Mouse (Mus musculus) right cerebral cortex, adult 2 months (tissue): ENCODE measurements around the gene Il1r2.
A peak's percentile ranks its signal among the peaks of the same experiment; 100 is the strongest.

Source experiments
- DNase-seq, 2 experiments: peaks; one replicate each; pipeline ENCODE4 v3.0.0; 2021 to 2022; ENCODE audit warnings: low spot score in 2 of 2

The Il1r2 gene

GRCm38 (mm10) chr1:40073779-40074178 lies at the start of gene Il1r2:
TSS of gene Il1r2 (plus strand) at chr1:40074079.
- DNase-seq, result no peak

GRCm38 (mm10) chr1:40024554-40025320 lies 49.1 kb upstream of the Il1r2 start:
- peak in 1 of 2 experiments; percentile 50 for DNase-seq

DNA sequence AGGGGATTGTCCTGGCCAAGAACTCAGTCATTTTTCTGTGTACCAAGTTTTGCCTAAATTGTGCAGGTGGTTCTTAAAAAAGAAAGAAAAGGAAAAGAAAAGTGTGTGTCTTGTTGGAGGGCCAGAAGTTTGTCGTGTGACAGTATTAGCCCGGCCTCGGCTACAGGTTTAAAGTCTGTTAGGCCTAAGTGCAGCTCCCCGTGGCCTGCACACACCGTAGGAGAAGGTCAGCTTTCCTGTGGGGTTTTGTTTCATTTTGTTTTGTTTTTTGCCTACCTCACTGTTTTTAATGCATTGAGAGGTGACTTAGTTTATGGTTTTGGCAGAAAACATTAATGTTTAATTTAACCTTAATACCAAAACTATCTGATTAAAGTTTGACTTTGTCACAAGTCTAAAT lies 48.5 kb upstream of the Il1r2 start:
- DNase-seq, result no peak

DNA sequence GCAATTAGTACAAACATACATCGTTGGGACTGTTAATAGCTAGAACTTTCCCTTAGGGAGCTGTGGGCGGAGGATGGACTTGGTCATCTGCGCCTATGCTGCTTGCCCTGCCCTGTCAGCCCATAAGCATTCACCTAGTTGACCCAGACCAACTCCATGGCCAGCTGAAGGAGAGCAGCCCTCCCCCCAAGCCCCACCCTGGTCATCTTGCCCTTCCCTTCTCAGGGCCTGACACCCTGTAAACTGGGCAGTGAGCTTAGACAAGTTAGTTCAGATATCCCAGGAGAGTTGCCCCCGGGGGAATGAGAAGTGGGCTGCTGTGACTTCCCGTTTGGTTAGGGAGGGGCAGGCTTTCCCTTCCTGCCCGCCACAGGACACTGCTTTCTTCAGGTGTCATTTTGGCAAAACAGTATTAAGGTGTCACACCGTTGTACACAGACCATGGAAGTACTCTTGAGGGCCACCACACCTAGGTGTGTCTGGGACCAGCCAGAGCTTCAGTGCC lies 46.7 kb upstream of the Il1r2 start:
- no peak for DNase-seq

GRCm38 (mm10) chr1:40028207-40028998 lies 45.5 kb upstream of the Il1r2 start:
- DNase-seq, result no peak

DNA sequence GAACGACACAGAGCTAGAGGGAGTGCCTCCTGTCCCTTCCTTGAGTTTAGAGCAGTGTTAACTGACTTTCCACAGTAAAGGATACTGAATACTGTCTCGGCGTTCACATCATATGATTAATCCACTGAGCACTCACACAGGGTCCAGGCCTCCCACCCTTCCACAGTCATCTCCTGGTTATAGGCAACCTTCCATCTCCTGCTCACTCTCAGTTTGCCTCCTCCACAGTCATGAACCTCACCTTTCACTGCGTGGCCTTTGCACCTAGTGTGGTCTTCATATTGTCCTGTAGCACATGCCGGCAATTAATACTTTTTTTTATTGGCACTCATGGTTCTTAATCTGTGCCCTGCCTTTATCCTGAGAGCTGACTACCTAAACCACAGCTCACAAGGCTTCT lies 44.3 kb upstream of the Il1r2 start:
- DNase-seq, result no peak

DNA sequence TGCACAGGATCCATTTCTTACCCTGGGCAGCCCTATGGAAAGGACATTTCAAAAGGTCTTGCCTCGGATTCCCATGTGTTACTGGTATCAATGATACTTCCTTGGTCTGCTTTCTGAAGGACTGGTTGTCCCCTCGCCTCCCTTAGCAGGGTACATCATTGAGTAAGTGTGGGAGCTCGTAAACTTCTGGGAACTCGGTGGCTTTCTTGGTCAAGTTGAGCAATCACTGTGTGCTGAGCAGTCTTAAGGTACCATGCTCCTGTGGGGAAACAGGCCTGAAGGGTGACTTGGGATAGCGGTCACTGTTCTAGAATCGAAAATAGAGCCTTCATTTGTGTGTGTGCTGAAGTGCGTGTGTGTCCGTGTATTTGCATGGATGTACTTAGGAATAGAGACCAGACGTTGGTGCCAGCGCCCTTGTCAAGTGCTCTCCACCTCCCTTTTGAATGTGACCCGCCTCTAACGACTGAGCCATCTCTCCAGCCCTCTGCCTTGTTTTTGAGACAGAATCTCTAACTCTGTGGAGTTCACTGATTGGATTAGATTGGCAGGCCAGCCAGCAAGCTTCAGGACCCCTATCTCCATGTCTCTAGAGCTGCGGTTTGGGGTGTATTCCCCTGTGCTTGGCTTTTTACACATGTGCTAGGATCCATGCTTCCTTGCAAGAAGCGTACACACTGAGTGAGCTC lies 43.4 kb upstream of the Il1r2 start:
- DNase-seq, result no peak

- DNase-seq, result no peak
These were observed 42.9 kb upstream of the Il1r2 start for GRCm38 (mm10) chr1:40030976-40031356.

DNA sequence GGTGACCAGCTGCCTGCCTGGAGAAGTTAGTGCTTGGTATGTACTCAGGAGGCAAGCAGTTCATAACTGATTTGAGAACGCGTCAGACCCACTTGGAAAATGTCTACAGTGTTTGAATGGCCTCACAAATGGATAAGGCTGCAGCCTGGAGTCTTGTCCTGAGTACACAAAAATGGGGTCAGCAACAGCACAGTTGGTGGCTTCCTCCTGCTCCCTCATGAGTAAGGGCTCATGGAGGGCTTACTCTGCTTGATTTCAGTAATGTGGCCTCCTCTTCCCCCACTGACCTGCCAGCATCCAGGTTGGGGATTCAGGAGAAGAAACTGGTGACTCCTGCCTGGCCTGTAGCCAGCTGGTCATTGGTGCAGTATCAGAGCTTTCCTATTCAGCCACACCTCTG lies 42.3 kb upstream of the Il1r2 start:
- DNase-seq, result no peak

DNA sequence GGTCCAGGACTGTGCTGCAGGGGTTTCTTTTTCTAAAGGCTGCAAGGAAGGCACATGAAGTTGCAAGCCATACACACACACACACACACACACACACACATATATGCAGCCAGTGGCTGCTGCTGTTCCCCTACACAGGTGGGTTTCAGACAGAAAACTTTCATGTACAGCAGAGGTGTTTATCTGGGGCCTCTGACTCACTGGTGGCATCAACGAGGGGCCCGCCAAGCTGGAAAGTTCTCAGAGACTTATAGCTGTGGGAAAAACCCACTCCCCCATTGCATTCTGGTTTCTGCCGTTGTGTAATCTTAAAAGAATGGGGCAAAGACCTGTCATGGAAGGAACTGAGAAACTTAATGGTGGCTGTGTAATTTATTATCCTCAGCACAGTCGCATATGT lies 40.6 kb upstream of the Il1r2 start:
- no peak for DNase-seq

DNA sequence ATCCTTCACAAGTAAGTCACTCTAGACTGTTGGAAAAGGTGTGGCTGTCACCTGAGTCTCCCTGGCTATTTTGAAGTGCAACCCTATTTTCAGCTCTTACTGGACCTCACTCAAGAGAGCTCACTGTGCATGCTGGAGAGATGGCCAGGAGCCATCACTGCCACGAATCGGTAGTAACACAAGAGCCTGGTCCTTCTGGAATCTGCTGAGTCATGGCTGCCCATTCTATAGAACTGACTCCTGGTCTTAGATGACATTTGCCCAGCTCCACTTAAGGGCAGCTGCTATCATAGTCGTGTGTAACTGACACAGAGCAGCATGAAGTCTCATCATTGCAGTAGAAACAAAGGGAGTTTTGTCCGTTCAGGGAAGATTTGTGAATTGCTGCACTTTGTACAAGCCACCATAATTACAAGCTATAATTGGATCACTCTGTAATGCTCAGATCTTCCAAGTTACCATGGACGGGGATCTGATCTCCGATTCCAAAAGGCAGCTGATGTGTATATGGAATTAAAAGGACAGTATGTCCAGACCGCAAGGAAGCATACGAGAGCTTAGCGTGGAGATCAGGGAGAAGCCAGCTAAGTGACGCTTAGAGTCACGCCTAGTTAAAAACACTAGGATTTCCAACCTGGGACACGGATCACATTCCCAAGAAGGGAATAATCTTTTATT lies 40.0 kb upstream of the Il1r2 start:
- DNase-seq, result no peak

DNA sequence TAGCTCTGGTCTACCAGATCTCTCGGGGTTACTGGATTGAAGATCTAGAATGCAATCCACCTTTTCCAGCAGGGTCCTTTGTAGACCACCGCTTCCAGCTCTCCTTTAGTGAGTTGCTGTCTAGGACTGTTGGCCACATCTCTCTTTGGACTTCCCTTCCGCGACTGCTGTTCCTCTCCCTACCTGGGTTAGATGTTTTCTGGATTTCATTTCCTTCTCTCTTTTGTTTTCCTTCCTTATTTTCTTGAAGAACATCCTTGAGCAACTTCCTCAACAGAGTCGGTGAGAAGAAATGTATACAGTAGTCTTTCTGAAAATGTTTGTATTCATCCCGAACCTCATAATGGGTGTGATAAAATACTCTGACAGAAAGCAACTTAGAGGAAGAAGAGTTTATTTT lies 36.0 kb upstream of the Il1r2 start:
- DNase-seq, result no peak

- DNase-seq, result no peak
These were observed 28.2 kb upstream of the Il1r2 start for GRCm38 (mm10) chr1:40045686-40046085.

DNA sequence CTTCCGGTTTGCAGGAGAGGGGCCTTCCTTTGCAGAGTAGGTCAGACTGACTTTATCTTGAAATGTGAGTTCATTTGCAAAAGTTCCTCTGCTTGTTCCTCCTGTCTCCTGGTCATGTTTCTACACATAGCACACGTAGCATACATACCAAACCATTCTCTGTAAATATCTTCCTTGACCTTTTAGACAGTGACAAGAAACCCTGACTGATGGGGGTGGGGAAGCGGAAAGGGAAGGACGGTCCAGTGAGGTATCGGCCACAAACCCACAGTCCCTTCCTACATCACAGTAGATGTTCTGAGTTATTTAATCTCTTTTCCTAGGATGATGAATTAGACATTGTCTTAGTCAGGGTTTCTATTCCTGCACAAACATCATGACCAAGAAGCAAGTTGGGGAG lies 27.3 kb upstream of the Il1r2 start:
- no peak for DNase-seq

GRCm38 (mm10) chr1:40051157-40051556 lies 22.7 kb upstream of the Il1r2 start:
- no peak for DNase-seq

DNA sequence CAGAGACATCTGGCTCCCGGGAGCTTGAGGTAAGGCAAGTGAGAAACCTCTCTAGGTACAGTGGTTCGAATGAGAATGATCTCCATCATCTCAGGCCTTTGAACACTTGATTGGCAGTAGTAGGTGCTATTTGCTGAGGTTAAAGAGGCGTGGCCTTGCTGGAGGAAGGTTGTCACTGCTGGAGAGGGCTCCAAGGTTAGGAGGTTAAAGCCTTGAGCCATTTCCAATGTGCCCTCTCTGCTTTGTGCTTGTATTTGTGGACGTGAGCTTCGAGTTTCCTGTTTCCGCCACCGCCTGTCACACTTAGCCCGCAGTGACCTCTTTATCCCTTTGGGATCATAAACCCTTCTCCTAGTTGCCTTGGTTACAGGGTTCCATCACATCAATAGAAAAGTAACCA lies 21.7 kb upstream of the Il1r2 start:
- no peak for DNase-seq

DNA sequence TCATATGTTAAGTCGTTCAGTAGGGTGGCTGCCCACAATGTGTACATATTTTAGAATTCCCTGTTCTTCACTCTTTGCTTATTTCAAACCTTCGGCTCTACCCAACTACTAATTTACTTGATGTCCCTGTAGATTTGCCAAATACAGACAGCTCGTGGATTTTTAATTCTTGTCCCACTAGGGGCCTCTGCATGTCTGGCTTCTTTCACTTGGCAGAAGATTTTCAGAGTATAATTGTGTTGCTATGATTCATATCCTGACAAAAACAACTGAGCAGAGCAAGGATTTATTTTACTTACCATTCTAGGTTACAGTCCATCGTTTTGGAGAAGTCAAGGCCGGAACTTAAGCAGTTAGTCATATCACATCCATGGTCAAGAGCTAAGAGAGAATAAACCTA lies 20.8 kb upstream of the Il1r2 start:
- no peak for DNase-seq

- no peak for DNase-seq
These were observed 18.8 kb upstream of the Il1r2 start for GRCm38 (mm10) chr1:40055051-40055450.

- DNase-seq, result peak; percentile 6 to 14
These were observed 17.9 kb upstream of the Il1r2 start for GRCm38 (mm10) chr1:40055963-40056362.

DNA sequence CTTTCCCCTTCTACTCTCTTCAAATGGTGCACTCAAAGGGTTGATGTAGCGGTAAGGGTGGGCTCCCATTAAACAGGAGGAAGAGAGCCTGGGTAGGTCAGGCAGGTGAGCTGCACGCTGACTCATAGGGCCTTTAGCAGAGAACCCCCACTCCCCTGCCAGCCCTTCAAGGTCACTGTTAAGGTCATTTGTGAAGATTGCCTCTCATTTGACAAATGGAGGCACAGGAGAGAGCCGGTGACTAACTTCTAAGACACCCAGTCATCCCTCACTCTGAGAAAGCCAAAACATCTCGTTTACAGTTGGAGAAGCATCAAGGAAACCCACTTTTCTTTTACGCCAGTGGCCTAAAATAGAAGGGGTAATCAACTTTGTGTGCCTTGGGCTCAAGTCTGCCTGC lies 16.5 kb upstream of the Il1r2 start:
- DNase-seq, result no peak

- no peak for DNase-seq
These were observed 15.9 kb upstream of the Il1r2 start for GRCm38 (mm10) chr1:40058013-40058412.
